Mouse (Mus musculus): ENCODE measurements around the gene Tyro3. TPM values are rescaled to one million over a fixed set of nuclear protein-coding genes. Genes with fewer than 3 reads are reported as not detected.

The Tyro3 gene
- total RNA-seq, 1 experiment = 66.2 TPM

GRCm38 (mm10) chr2:119803618-119804274, 6.2 kb downstream of the Tyro3 start:
- Histone ChIP-seq H3K36me3 (ENCODE audit: control insufficient read depth, insufficient read depth, low read length, poor library complexity, severe bottlenecking) (peaks cover 19% of the 10 kb centered on the region; the same call in 1 of the 2 replicates), H3K4me3 (ENCODE audit: insufficient read depth in 1 of 2, low read depth in 1 of 2, low read length in 2 of 2, poor library complexity in 1 of 2, severe bottlenecking in 1 of 2) (peak overlapping the region; percentile 5 to 13; a peak in 2 of 4 replicates), H3K9ac (ENCODE audit: insufficient read depth, low read depth, low read length, poor library complexity, severe bottlenecking) (peak overlapping the region; percentile 44; the same call in 1 of the 2 replicates), H3K27ac (ENCODE audit: insufficient read depth, low read depth, low read length, poor library complexity, severe bottlenecking) (peak overlapping the region; percentile 56; the same call in 1 of the 2 replicates), H3K4me1 (ENCODE audit: control insufficient read depth in 2 of 2, insufficient read depth in 2 of 2, low read length in 2 of 2, poor library complexity in 1 of 2) (peaks cover 17 to 42% of the 10 kb centered on the region in 2 experiments; a peak in 3 of 4 replicates), H3K9me3 (ENCODE audit: control insufficient read depth, insufficient read depth, low read depth, low read length) (no peaks in the 10 kb centered on the region)
- TF ChIP-seq MAFK (IDR thresholded peaks at IDR 0.05; ENCODE audit: insufficient read depth, low read depth, low read length) = no peak
- no peak for TF ChIP-seq ZNF384 (IDR thresholded peaks at IDR 0.05; ENCODE audit: low read depth, low read length)
- TF ChIP-seq CHD2 (IDR thresholded peaks at IDR 0.05; ENCODE audit: low read depth, low read length) = no peak
- DNase-seq (ENCODE audit: low read depth, low spot score) = no peak
- in situ Hi-C loops (cut with MboI; ENCODE audit: low sequenced_read_pairs in 2 of 2, unreplicated experiment in 2 of 2) = no loop called here

- peak overlapping the region; percentile 44; the same call in 1 of the 2 replicates for H3K9ac ChIP-seq (ENCODE audit: insufficient read depth, low read depth, low read length, poor library complexity, severe bottlenecking)
- in situ Hi-C loops (cut with MboI; ENCODE audit: low sequenced_read_pairs in 2 of 2, unreplicated experiment in 2 of 2) = no loop called here
- peak overlapping the region; percentile 56; the same call in 1 of the 2 replicates for H3K27ac ChIP-seq (ENCODE audit: insufficient read depth, low read depth, low read length, poor library complexity, severe bottlenecking)
- H3K4me3 ChIP-seq (ENCODE audit: insufficient read depth in 1 of 2, low read depth in 1 of 2, low read length in 2 of 2, poor library complexity in 1 of 2, severe bottlenecking in 1 of 2) = peak overlapping the region in 1 of 2 experiments; percentile 1; a peak in 1 of 4 replicates
- peaks cover 24% of the 10 kb centered on the region; the same call in 1 of the 2 replicates for H3K36me3 ChIP-seq (ENCODE audit: control insufficient read depth, insufficient read depth, low read length, poor library complexity, severe bottlenecking)
- H3K9me3 ChIP-seq (ENCODE audit: control insufficient read depth, insufficient read depth, low read depth, low read length) = no peaks in the 10 kb centered on the region
- DNase-seq (ENCODE audit: low read depth, low spot score) = no peak
- TF ChIP-seq ZC3H11A (IDR thresholded peaks at IDR 0.05; ENCODE audit: borderline replicate concordance, low read depth, low read length) = no peak
- peaks cover 14 to 47% of the 10 kb centered on the region in 2 experiments; a peak in 3 of 4 replicates for H3K4me1 ChIP-seq (ENCODE audit: control insufficient read depth in 2 of 2, insufficient read depth in 2 of 2, low read length in 2 of 2, poor library complexity in 1 of 2)
These were observed 6.7 kb downstream of the Tyro3 start for GRCm38 (mm10) chr2:119804275-119804628.

- TF ChIP-seq ZC3H11A (IDR thresholded peaks at IDR 0.05; ENCODE audit: borderline replicate concordance, low read depth, low read length) = no peak
- TF ChIP-seq HCFC1 (IDR thresholded peaks at IDR 0.05; ENCODE audit: borderline replicate concordance, insufficient read depth, low read length) = no peak
- TF ChIP-seq ZNF384 (IDR thresholded peaks at IDR 0.05; ENCODE audit: low read depth, low read length) = no peak
- TF ChIP-seq MAFK (IDR thresholded peaks at IDR 0.05; ENCODE audit: insufficient read depth, low read depth, low read length) = no peak
- TF ChIP-seq CHD2 (IDR thresholded peaks at IDR 0.05; ENCODE audit: low read depth, low read length) = no peak
- H3K4me1 ChIP-seq (ENCODE audit: control insufficient read depth in 2 of 2, insufficient read depth in 2 of 2, low read length in 2 of 2, poor library complexity in 1 of 2) = peaks cover 14 to 50% of the 10 kb centered on the region in 2 experiments; a peak in 3 of 4 replicates
These were observed 7.2 kb downstream of the Tyro3 start for GRCm38 (mm10) chr2:119804776-119805175.

GRCm38 (mm10) chr2:119805536-119805935, 8.0 kb downstream of the Tyro3 start:
- in situ Hi-C loops (cut with MboI; ENCODE audit: low sequenced_read_pairs in 2 of 2, unreplicated experiment in 2 of 2) = no loop called here
- no peak for DNase-seq (ENCODE audit: low read depth, low spot score)
- TF ChIP-seq ZC3H11A (IDR thresholded peaks at IDR 0.05; ENCODE audit: borderline replicate concordance, low read depth, low read length) (no peak), ZNF384 (IDR thresholded peaks at IDR 0.05; ENCODE audit: low read depth, low read length) (no peak), HCFC1 (IDR thresholded peaks at IDR 0.05; ENCODE audit: borderline replicate concordance, insufficient read depth, low read length) (no peak), CHD2 (IDR thresholded peaks at IDR 0.05; ENCODE audit: low read depth, low read length) (no peak), MAFK (IDR thresholded peaks at IDR 0.05; ENCODE audit: insufficient read depth, low read depth, low read length) (no peak)
- peaks cover 14 to 50% of the 10 kb centered on the region in 2 experiments; a peak in 3 of 4 replicates for H3K4me1 ChIP-seq (ENCODE audit: control insufficient read depth in 2 of 2, insufficient read depth in 2 of 2, low read length in 2 of 2, poor library complexity in 1 of 2)
- peaks cover 36% of the 10 kb centered on the region for H3K36me3 ChIP-seq (ENCODE audit: control insufficient read depth, insufficient read depth, low read length, poor library complexity, severe bottlenecking)
- H3K9me3 ChIP-seq (ENCODE audit: control insufficient read depth, insufficient read depth, low read depth, low read length) = no peaks in the 10 kb centered on the region
- no peak overlapping the region for H3K9ac ChIP-seq (ENCODE audit: insufficient read depth, low read depth, low read length, poor library complexity, severe bottlenecking)
- no peak overlapping the region for H3K27ac ChIP-seq (ENCODE audit: insufficient read depth, low read depth, low read length, poor library complexity, severe bottlenecking)
- H3K4me3 ChIP-seq (ENCODE audit: insufficient read depth in 1 of 2, low read depth in 1 of 2, low read length in 2 of 2, poor library complexity in 1 of 2, severe bottlenecking in 1 of 2) = no peak overlapping the region

More at GRCm38 (mm10) chr2:119804776-119805175, 7.2 kb downstream of the Tyro3 start:
- H3K4me3 ChIP-seq (ENCODE audit: insufficient read depth in 1 of 2, low read depth in 1 of 2, low read length in 2 of 2, poor library complexity in 1 of 2, severe bottlenecking in 1 of 2) = no peak overlapping the region
- in situ Hi-C loops (cut with MboI; ENCODE audit: low sequenced_read_pairs in 2 of 2, unreplicated experiment in 2 of 2) = no loop called here
- H3K9ac ChIP-seq (ENCODE audit: insufficient read depth, low read depth, low read length, poor library complexity, severe bottlenecking) = no peak overlapping the region
- no peaks in the 10 kb centered on the region for H3K9me3 ChIP-seq (ENCODE audit: control insufficient read depth, insufficient read depth, low read depth, low read length)
- peak overlapping the region; percentile 56; the same call in 1 of the 2 replicates for H3K27ac ChIP-seq (ENCODE audit: insufficient read depth, low read depth, low read length, poor library complexity, severe bottlenecking)
- DNase-seq (ENCODE audit: low read depth, low spot score) = no peak
- peaks cover 28% of the 10 kb centered on the region for H3K36me3 ChIP-seq (ENCODE audit: control insufficient read depth, insufficient read depth, low read length, poor library complexity, severe bottlenecking)

All from ES-E14 (cell line).